Mouse (Mus musculus) heart, postnatal 25 days (tissue): ENCODE measurements at regions not wholly inside any gene's neighbourhood (a gene's known extent, or its start where the extent isn't known, plus 50 kb on each side); places are given as distances from the start of the nearest gene placed in this dataset.

Experiments used
- DNase-seq: peaks from one replicate; pipeline ENCODE4 v3.0.0; 2022; ENCODE audit warnings: low spot score
- intact Hi-C: fragments of 180-260 bp; cut with DNase I; formaldehyde crosslinking; loops from one replicate; pipeline ENCODE4 v1.15.1; 2025

- no peak for DNase-seq
- intact Hi-C loops = no loop called here
Observed at GRCm38 (mm10) chr5:51709447-51709991, 142.0 kb upstream of the Ppargc1a start.

GRCm38 (mm10) chr5:51679884-51680283, 112.4 kb upstream of the Ppargc1a start:
- intact Hi-C loops = no loop called here

GRCm38 (mm10) chr5:51671190-51671589, 103.7 kb upstream of the Ppargc1a start:
- intact Hi-C loops = no loop called here
- no peak for DNase-seq

More at GRCm38 (mm10) chr5:51679884-51680283, 112.4 kb upstream of the Ppargc1a start:
- DNase-seq = no peak

- intact Hi-C loops = no loop called here
Observed at GRCm38 (mm10) chr5:51665241-51665640, 97.7 kb upstream of the Ppargc1a start.

GRCm38 (mm10) chr5:51658232-51658896, 90.8 kb upstream of the Ppargc1a start:
- intact Hi-C loops = no loop called here
- DNase-seq = no peak

More at GRCm38 (mm10) chr5:51665241-51665640, 97.7 kb upstream of the Ppargc1a start:
- no peak for DNase-seq

- intact Hi-C loops = no loop called here
- DNase-seq = no peak
Observed at GRCm38 (mm10) chr5:51653507-51653906, 86.0 kb upstream of the Ppargc1a start.

- no peak for DNase-seq
- intact Hi-C loops = no loop called here
Observed at GRCm38 (mm10) chr5:51624400-51624799, 56.9 kb upstream of the Ppargc1a start.
